Mouse (Mus musculus) hindbrain, embryonic 13.5 days (tissue): ENCODE data around the gene Mrpl53. TPM values are rescaled to one million over a fixed set of nuclear protein-coding genes. Genes with fewer than 3 reads are reported as not detected.
A peak's percentile ranks its signal among the peaks of the same experiment; 100 is the strongest.
"Not testable (repeated sequence)": the region's sequence is repeated elsewhere in the genome, so short reads cannot be mapped to it uniquely, and the experiment has no call there.

ENCODE experiments used
- ATAC-seq: fragments of 200-750 bp; cut with Nextera tagmentation; 2 replicates; pipeline ENCODE4 v1.8.0; 2017; ENCODE audit warnings: moderate TSS enrichment; ENCODE audit not compliant: low FRiP score
- H3K27ac ChIP-seq: fragments of 300-500 bp; sonication (generic); 2 replicates; pipeline ENCODE4 v1.5.1; 2015; ENCODE audit warnings: inconsistent platforms, mild to moderate bottlenecking, moderate library complexity
- H3K27me3 ChIP-seq: fragments of 300-500 bp; sonication (generic); 2 replicates; pipeline ENCODE4 v1.6.1; 2015; ENCODE audit warnings: mild to moderate bottlenecking, inconsistent platforms
- H3K36me3 ChIP-seq: fragments of 300-500 bp; sonication (generic); 2 replicates; pipeline ENCODE4 v1.6.1; 2015; ENCODE audit warnings: mild to moderate bottlenecking, inconsistent platforms
- H3K4me1 ChIP-seq: fragments of 300-500 bp; sonication (generic); replicated peaks from 2 replicates; pipeline ENCODE4 v1.6.1; 2015; ENCODE audit warnings: inconsistent platforms
- H3K4me2 ChIP-seq: fragments of 300-500 bp; sonication (generic); 2 replicates; pipeline ENCODE4 v1.6.1; 2015; ENCODE audit warnings: inconsistent platforms, mild to moderate bottlenecking, moderate library complexity
- H3K4me3 ChIP-seq: fragments of 300-500 bp; sonication (generic); 2 replicates; pipeline ENCODE4 v1.5.1; 2015; ENCODE audit warnings: mild to moderate bottlenecking, inconsistent platforms
- H3K9ac ChIP-seq: fragments of 300-500 bp; sonication (generic); 2 replicates; pipeline ENCODE4 v1.6.1; 2015; ENCODE audit warnings: mild to moderate bottlenecking, inconsistent platforms
- H3K9me3 ChIP-seq: fragments of 300-500 bp; sonication (generic); 2 replicates; pipeline ENCODE4 v1.6.1; 2016; ENCODE audit warnings: inconsistent platforms
- WGBS: fragments of 180-500 bp; shearing (Covaris S2); methylation state at CpG from one replicate; pipeline ENCODE4 v1.1.7; 2015; 5-methylcytosine and 5-hydroxymethylcytosine counted together
- polyA plus RNA-seq: library from polyadenylated mRNA; unstranded; fragments of >200 nt; fragmentation: Nextera tagmentation; extraction: Ambion mirVana; gene quantifications from 2 replicates; pipeline ENCODE4 v1.2.1, GENCODE M21; 2015

Gene Mrpl53
- polyA plus RNA-seq, 1 experiment from 2014 or later: 123 TPM

- Histone ChIP-seq H3K27ac (peak overlapping the region; percentile 23; the same call in 1 of the 2 replicates), H3K9ac (peak overlapping the region; percentile 75; the same call in 1 of the 2 replicates), H3K9me3 (no peaks in the 10 kb centered on the region), H3K27me3 (no peaks in the 10 kb centered on the region), H3K4me3 (no peak overlapping the region), H3K36me3 (peaks cover 6% of the 10 kb centered on the region), H3K4me2 (no peak overlapping the region; the same call in 1 of the 2 replicates), H3K4me1 (peaks cover 33% of the 10 kb centered on the region)
- ATAC-seq: no peak
- WGBS: 44% methylated on average over 11 of the region's 11 CpGs
Observed at GRCm38 (mm10) chr6:83142886-83143285, 34.0 kb downstream of the Mrpl53 start.

- Histone ChIP-seq H3K36me3 (peaks cover 26% of the 10 kb centered on the region), H3K4me2 (no peak overlapping the region), H3K4me1 (peaks cover 17% of the 10 kb centered on the region), H3K9ac (no peak overlapping the region), H3K4me3 (no peak overlapping the region), H3K27ac (no peak overlapping the region), H3K9me3 (no peaks in the 10 kb centered on the region), H3K27me3 (no peaks in the 10 kb centered on the region)
- no peak for ATAC-seq
- WGBS: 75% methylated on average over 2 of the region's 2 CpGs
Observed at GRCm38 (mm10) chr6:83145209-83145608, 36.4 kb downstream of the Mrpl53 start.

- H3K4me2 ChIP-seq: no peak overlapping the region
- WGBS: 77% methylated on average over 9 of the region's 9 CpGs
- no peak overlapping the region for H3K27ac ChIP-seq
- peaks cover 17% of the 10 kb centered on the region for H3K4me1 ChIP-seq
- ATAC-seq: no peak
- peaks cover 26% of the 10 kb centered on the region for H3K36me3 ChIP-seq
- no peak overlapping the region for H3K9ac ChIP-seq
- no peaks in the 10 kb centered on the region for H3K27me3 ChIP-seq
- no peak overlapping the region for H3K4me3 ChIP-seq
- H3K9me3 ChIP-seq: no peaks in the 10 kb centered on the region
Observed at GRCm38 (mm10) chr6:83145805-83146204, 37.0 kb downstream of the Mrpl53 start.

GRCm38 (mm10) chr6:83147280-83147679 lies 38.4 kb downstream of the Mrpl53 start:
- ATAC-seq: no peak
- Histone ChIP-seq H3K27ac (0 out of 2 replicates have a peak overlapping the region, but pooled peaks have one; percentile 8), H3K4me3 (no peak overlapping the region), H3K9me3 (no peaks in the 10 kb centered on the region), H3K9ac (peak overlapping the region; percentile 24), H3K36me3 (peaks cover 39% of the 10 kb centered on the region), H3K27me3 (no peaks in the 10 kb centered on the region), H3K4me2 (no peak overlapping the region), H3K4me1 (peaks cover 20% of the 10 kb centered on the region)
- WGBS: 57% methylated on average over 7 of the region's 7 CpGs

- no peak overlapping the region for H3K4me3 ChIP-seq
- ATAC-seq: no peak
- peaks cover 49% of the 10 kb centered on the region for H3K36me3 ChIP-seq
- peak overlapping the region; percentile 12; the same call in 1 of the 2 replicates for H3K27ac ChIP-seq
- H3K9ac ChIP-seq: peak overlapping the region; percentile 58; the same call in 1 of the 2 replicates
- H3K4me2 ChIP-seq: no peak overlapping the region
- H3K27me3 ChIP-seq: no peaks in the 10 kb centered on the region
- peaks cover 36% of the 10 kb centered on the region for H3K4me1 ChIP-seq
- no peaks in the 10 kb centered on the region for H3K9me3 ChIP-seq
- WGBS: 24% methylated on average over 8 of the region's 8 CpGs
Observed at GRCm38 (mm10) chr6:83151721-83152120, 42.9 kb downstream of the Mrpl53 start.

GRCm38 (mm10) chr6:83153038-83153437 lies 44.2 kb downstream of the Mrpl53 start:
- ATAC-seq: no peak
- H3K9ac ChIP-seq: no peak overlapping the region
- peaks cover 37% of the 10 kb centered on the region for H3K4me1 ChIP-seq
- H3K4me2 ChIP-seq: no peak overlapping the region
- 87% methylated on average over 12 of the region's 12 CpGs for WGBS
- H3K27me3 ChIP-seq: no peaks in the 10 kb centered on the region
- no peaks in the 10 kb centered on the region for H3K9me3 ChIP-seq
- H3K4me3 ChIP-seq: no peak overlapping the region
- H3K27ac ChIP-seq: no peak overlapping the region
- peaks cover 41% of the 10 kb centered on the region for H3K36me3 ChIP-seq

- H3K9me3 ChIP-seq: no peaks in the 10 kb centered on the region
- ATAC-seq: no peak
- peaks cover 37% of the 10 kb centered on the region for H3K4me1 ChIP-seq
- H3K27me3 ChIP-seq: no peaks in the 10 kb centered on the region
- peaks cover 38% of the 10 kb centered on the region for H3K36me3 ChIP-seq
- no peak overlapping the region for H3K4me3 ChIP-seq
- 74% methylated on average over 5 of the region's 5 CpGs for WGBS
- H3K27ac ChIP-seq: no peak overlapping the region
- H3K4me2 ChIP-seq: no peak overlapping the region
- H3K9ac ChIP-seq: no peak overlapping the region; the same call in 1 of the 2 replicates
Observed at GRCm38 (mm10) chr6:83153485-83153884, 44.6 kb downstream of the Mrpl53 start.

- peak overlapping the region; percentile 76 for H3K9ac ChIP-seq
- ATAC-seq: peak; percentile 58
- no peaks in the 10 kb centered on the region for H3K9me3 ChIP-seq
- WGBS: 5% methylated on average over 23 of the region's 23 CpGs
- H3K27me3 ChIP-seq: peaks cover 9% of the 10 kb centered on the region
- peak overlapping the region; percentile 40; the same call in 1 of the 2 replicates for H3K27ac ChIP-seq
- peaks cover 23% of the 10 kb centered on the region for H3K36me3 ChIP-seq
- peaks cover 37% of the 10 kb centered on the region for H3K4me1 ChIP-seq
- H3K4me3 ChIP-seq: peak overlapping the region; percentile 61
- peak overlapping the region; percentile 80 for H3K4me2 ChIP-seq
Observed at GRCm38 (mm10) chr6:83155552-83156238, 46.9 kb downstream of the Mrpl53 start.

- peaks cover 19% of the 10 kb centered on the region for H3K36me3 ChIP-seq
- peak within 1 kb of the TSS; percentile 80 for H3K4me2 ChIP-seq
- H3K9ac ChIP-seq: peak within 1 kb of the TSS; percentile 76
- peak within 1 kb of the TSS; percentile 40; the same call in 1 of the 2 replicates for H3K27ac ChIP-seq
- peaks cover 38% of the 10 kb centered on the region for H3K4me1 ChIP-seq
- peak within 1 kb of the TSS; percentile 61 for H3K4me3 ChIP-seq
- ATAC-seq: peak; percentile 90
- peaks cover 15% of the 10 kb centered on the region for H3K27me3 ChIP-seq
- no peaks in the 10 kb centered on the region for H3K9me3 ChIP-seq
- under 1% methylated on average over 32 of the region's 32 CpGs for WGBS
Observed at GRCm38 (mm10) chr6:83156259-83156684, 47.4 kb downstream of the Mrpl53 start, which contains the start of the genes Wdr54 and 1700003E16Rik. TSS of gene Wdr54 (minus strand) at chr6:83156397. TSS of gene 1700003E16Rik (plus strand) at chr6:83156404.

GRCm38 (mm10) chr6:83159456-83159855 lies 50.6 kb downstream of the Mrpl53 start:
- H3K27ac ChIP-seq, H3K4me3 ChIP-seq, ATAC-seq, H3K36me3 ChIP-seq, H3K4me2 ChIP-seq, H3K9ac ChIP-seq, H3K9me3 ChIP-seq: not testable (repeated sequence)
- H3K4me1 ChIP-seq: peaks cover 39% of the 10 kb centered on the region
- 31% methylated on average over 3 of the region's 3 CpGs for WGBS
- H3K27me3 ChIP-seq: peaks cover 38% of the 10 kb centered on the region
